Mouse (Mus musculus) liver, adult 2 months (tissue): ENCODE data around the gene Evl. TPM values are rescaled to one million over a fixed set of nuclear protein-coding genes. Genes with fewer than 3 reads are reported as not detected.

Experiments used
- DNase-seq: peaks from one replicate; pipeline ENCODE4 v3.0.0-alpha.2; 2011; ENCODE audit warnings: low read depth, low spot score; ENCODE audit errors: extremely low read depth
- H3K27ac ChIP-seq: fragments of 200-500 bp; replicated peaks from 2 replicates; pipeline ENCODE4 v1.5.1; 2012; ENCODE audit warnings: low read depth, mild to moderate bottlenecking, control low read depth, inconsistent platforms, low read length; ENCODE audit not compliant: insufficient read depth
- H3K27me3 ChIP-seq: fragments of 200-500 bp; 2 replicates; pipeline ENCODE4 v1.6.1; 2012; ENCODE audit warnings: mild to moderate bottlenecking, moderate library complexity, low read length, inconsistent platforms; ENCODE audit not compliant: control insufficient read depth, insufficient read depth
- H3K36me3 ChIP-seq: fragments of 200-500 bp; 2 replicates; pipeline ENCODE4 v1.6.1; 2012; ENCODE audit warnings: low read length, inconsistent platforms; ENCODE audit not compliant: control insufficient read depth, insufficient read depth
- H3K4me1 ChIP-seq: fragments of 200-500 bp; 2 replicates; pipeline ENCODE4 v1.6.1; 2011; ENCODE audit warnings: low read length; ENCODE audit not compliant: control insufficient read depth, insufficient read depth
- H3K4me3 ChIP-seq: fragments of 200-500 bp; 2 replicates; pipeline ENCODE4 v1.5.1; 2011; ENCODE audit warnings: low read depth, mild to moderate bottlenecking, control low read depth, low read length, moderate library complexity; ENCODE audit not compliant: insufficient read depth
- H3K79me2 ChIP-seq: fragments of 200-500 bp; 2 replicates; pipeline ENCODE4 v1.6.1; 2012; ENCODE audit warnings: inconsistent platforms, mild to moderate bottlenecking, low read length, moderate library complexity; ENCODE audit not compliant: control insufficient read depth, insufficient read depth
- H3K9ac ChIP-seq: fragments of 200-500 bp; 2 replicates; pipeline ENCODE4 v1.6.1; 2012; ENCODE audit warnings: low read depth, mild to moderate bottlenecking, control low read depth, inconsistent platforms, low read length
- CTCF ChIP-seq: fragments of 200-500 bp; IDR thresholded peaks from 2 replicates; pipeline ENCODE4 v1.5.1; 2011; ENCODE audit warnings: low read depth, low read length, control low read depth
- POLR2A ChIP-seq: fragments of 200-500 bp; IDR thresholded peaks from 2 replicates; pipeline ENCODE4 v1.6.1; 2011; ENCODE audit warnings: low read length, control low read depth; ENCODE audit not compliant: insufficient read depth; ENCODE audit errors: extremely low read depth
- WGBS: fragments of 180-500 bp; shearing (Covaris S2); methylation state at CpG from one replicate; pipeline ENCODE4 v1.1.7; 2018; 5-methylcytosine and 5-hydroxymethylcytosine counted together
- polyA plus RNA-seq: library from polyadenylated mRNA; depleted of rRNA; stranded (reverse); fragments of >200 nt; gene quantifications from 2 replicates; pipeline ENCODE4 v1.2.3, GENCODE M21; 2012
- total RNA-seq: library from RNA; depleted of rRNA; stranded (reverse); fragments of >200 nt; gene quantifications from 2 replicates; pipeline ENCODE4 v1.2.3, GENCODE M21; 2014

The Evl gene
- total and polyA plus RNA-seq, 2 experiments, result 5.3 to 6.9 TPM

- no peaks in the 10 kb centered on the region for H3K79me2 ChIP-seq
- DNase-seq, result peak; percentile 79
- H3K36me3 ChIP-seq, result no peaks in the 10 kb centered on the region
- H3K4me1 ChIP-seq, result peaks cover 5% of the 10 kb centered on the region
- H3K27ac ChIP-seq, result peak overlapping the region; percentile 7; the same call in 1 of the 2 replicates
- H3K9ac ChIP-seq, result no peak overlapping the region
- WGBS, result 36% methylated on average over 8 of the region's 8 CpGs
- TF ChIP-seq POLR2A (no peak), CTCF (peak; percentile 49)
- no peak overlapping the region for H3K4me3 ChIP-seq
- H3K27me3 ChIP-seq, result no peaks in the 10 kb centered on the region
Measured at GRCm38 (mm10) chr12:108675614-108676401, 121.3 kb downstream of the Evl start.

GRCm38 (mm10) chr12:108677116-108677515, 122.6 kb downstream of the Evl start:
- Histone ChIP-seq H3K27ac (no peak overlapping the region), H3K79me2 (no peaks in the 10 kb centered on the region), H3K4me1 (peaks cover 5% of the 10 kb centered on the region), H3K9ac (no peak overlapping the region), H3K27me3 (no peaks in the 10 kb centered on the region), H3K4me3 (no peak overlapping the region), H3K36me3 (no peaks in the 10 kb centered on the region)
- TF ChIP-seq CTCF (no peak), POLR2A (no peak)
- WGBS, result 95% methylated on average over 5 of the region's 5 CpGs
- DNase-seq, result no peak

GRCm38 (mm10) chr12:108678366-108678765, 123.8 kb downstream of the Evl start:
- TF ChIP-seq POLR2A (no peak), CTCF (no peak)
- Histone ChIP-seq H3K79me2 (no peaks in the 10 kb centered on the region), H3K36me3 (no peaks in the 10 kb centered on the region), H3K9ac (no peak overlapping the region), H3K27me3 (no peaks in the 10 kb centered on the region), H3K4me3 (no peak overlapping the region), H3K4me1 (peaks cover 5% of the 10 kb centered on the region), H3K27ac (no peak overlapping the region)
- WGBS, result 49% methylated on average over 4 of the region's 4 CpGs
- DNase-seq, result peak; percentile 13

GRCm38 (mm10) chr12:108680861-108681260, 126.3 kb downstream of the Evl start:
- no peaks in the 10 kb centered on the region for H3K36me3 ChIP-seq
- H3K27me3 ChIP-seq, result no peaks in the 10 kb centered on the region
- WGBS, result 84% methylated on average over 8 of the region's 8 CpGs
- no peaks in the 10 kb centered on the region for H3K79me2 ChIP-seq
- no peak for TF ChIP-seq CTCF
- TF ChIP-seq POLR2A, result no peak
- no peak overlapping the region for H3K4me3 ChIP-seq
- H3K27ac ChIP-seq, result no peak overlapping the region
- DNase-seq, result peak; percentile 42
- H3K4me1 ChIP-seq, result peaks cover 1% of the 10 kb centered on the region
- no peak overlapping the region for H3K9ac ChIP-seq

DNA sequence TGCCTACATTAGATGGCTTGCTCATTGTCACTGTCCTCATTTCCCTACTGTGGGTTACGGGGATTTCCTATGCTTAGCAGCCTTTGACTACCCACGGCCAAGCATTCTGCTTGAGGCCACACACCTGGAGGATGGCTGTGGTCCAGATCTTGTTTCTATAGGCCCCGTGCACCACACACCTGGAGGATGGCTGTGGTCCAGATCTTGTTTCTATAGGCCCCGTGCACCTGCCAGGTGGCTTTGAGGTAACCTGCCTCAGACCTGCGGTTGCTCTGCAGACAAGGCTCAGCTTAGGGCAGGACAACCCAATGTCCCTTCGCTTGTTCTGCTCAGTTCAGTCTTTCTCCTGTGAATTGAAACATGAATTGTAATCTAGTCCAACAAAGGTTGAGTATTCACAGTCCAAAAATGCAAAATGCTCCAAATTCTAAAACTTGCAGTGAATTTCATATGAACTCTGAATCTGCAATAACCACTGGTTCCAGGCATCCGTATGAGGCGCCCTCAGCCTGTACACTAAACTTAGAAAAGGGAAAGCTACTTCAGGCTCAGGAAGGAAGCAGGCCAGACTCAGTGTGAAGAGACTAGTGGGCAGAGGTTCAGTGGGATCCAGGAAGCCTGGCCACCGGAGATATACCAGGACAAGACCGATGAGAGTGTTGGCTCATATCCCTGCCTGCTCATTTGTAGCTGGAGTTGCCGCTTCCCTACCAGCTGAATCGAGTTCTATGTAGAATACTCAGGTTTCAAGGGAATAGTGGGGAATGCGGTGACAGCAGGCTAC, 127.9 kb downstream of the Evl start:
- Histone ChIP-seq H3K36me3 (no peaks in the 10 kb centered on the region), H3K4me3 (no peak overlapping the region), H3K79me2 (no peaks in the 10 kb centered on the region), H3K27me3 (no peaks in the 10 kb centered on the region), H3K9ac (no peak overlapping the region), H3K27ac (no peak overlapping the region), H3K4me1 (no peaks in the 10 kb centered on the region)
- no peak for DNase-seq
- WGBS, result 82% methylated on average over 13 of the region's 13 CpGs
- TF ChIP-seq POLR2A, result no peak
- no peak for TF ChIP-seq CTCF

GRCm38 (mm10) chr12:108686463-108686862, 131.9 kb downstream of the Evl start:
- Histone ChIP-seq H3K4me3 (no peak overlapping the region), H3K9ac (no peak overlapping the region), H3K79me2 (no peaks in the 10 kb centered on the region), H3K27ac (no peak overlapping the region), H3K27me3 (no peaks in the 10 kb centered on the region), H3K4me1 (no peaks in the 10 kb centered on the region), H3K36me3 (no peaks in the 10 kb centered on the region)
- DNase-seq, result no peak
- 86% methylated on average over 6 of the region's 6 CpGs for WGBS
- TF ChIP-seq POLR2A (no peak), CTCF (no peak)
